Mouse (Mus musculus) forebrain, embryonic 11.5 days (tissue): ENCODE measurements at regions not wholly inside any gene's neighbourhood (a gene's known extent, or its start where the extent isn't known, plus 50 kb on each side); places are given as distances from the start of the nearest gene placed in this dataset.

Source experiments
- ATAC-seq: fragments of 200-750 bp; cut with Nextera tagmentation; replicated peaks from 2 replicates; pipeline ENCODE4 v1.8.0; 2017; ENCODE audit warnings: moderate TSS enrichment; ENCODE audit not compliant: low FRiP score
- DNase-seq: peaks from one replicate; pipeline ENCODE4 v3.0.0-alpha.2; 2017; ENCODE audit warnings: low spot score
- H3K27ac ChIP-seq: fragments of 300-500 bp; sonication (generic); 2 replicates; pipeline ENCODE4 v1.5.1; 2014; ENCODE audit warnings: low read depth, low read length
- H3K27me3 ChIP-seq: fragments of 300-500 bp; sonication (generic); 2 replicates; pipeline ENCODE4 v1.6.1; 2014; ENCODE audit warnings: mild to moderate bottlenecking, low read length, mixed read lengths; ENCODE audit not compliant: control insufficient read depth, insufficient read depth
- H3K36me3 ChIP-seq: fragments of 300-500 bp; sonication (generic); 2 replicates; pipeline ENCODE4 v1.6.1; 2014; ENCODE audit warnings: mild to moderate bottlenecking, low read length, moderate library complexity, mixed read lengths; ENCODE audit not compliant: control insufficient read depth, insufficient read depth
- H3K4me1 ChIP-seq: fragments of 300-500 bp; sonication (generic); replicated peaks from 2 replicates; pipeline ENCODE4 v1.6.1; 2014; ENCODE audit warnings: low read length, mixed read lengths; ENCODE audit not compliant: control insufficient read depth, insufficient read depth
- H3K4me2 ChIP-seq: fragments of 300-500 bp; sonication (generic); 2 replicates; pipeline ENCODE4 v1.6.1; 2014; ENCODE audit warnings: low read depth, mild to moderate bottlenecking, low read length, moderate library complexity, mixed read lengths; ENCODE audit not compliant: severe bottlenecking
- H3K4me3 ChIP-seq: fragments of 300-500 bp; sonication (generic); 2 replicates; pipeline ENCODE4 v1.5.1; 2014; ENCODE audit warnings: low read depth, low read length
- H3K9ac ChIP-seq: fragments of 300-500 bp; sonication (generic); 2 replicates; pipeline ENCODE4 v1.6.1; 2014; ENCODE audit warnings: low read length
- H3K9me3 ChIP-seq: fragments of 300-500 bp; sonication (generic); 2 replicates; pipeline ENCODE4 v1.6.1; 2016; ENCODE audit warnings: low read length, mixed read lengths; ENCODE audit not compliant: control insufficient read depth
- WGBS: fragments of 180-500 bp; shearing (Covaris S2); extraction: QIAGEN DNeasy Blood & Tissue Kit; methylation state at CpG from one replicate; pipeline ENCODE4 v1.1.7; 2014; 5-methylcytosine and 5-hydroxymethylcytosine counted together

DNA sequence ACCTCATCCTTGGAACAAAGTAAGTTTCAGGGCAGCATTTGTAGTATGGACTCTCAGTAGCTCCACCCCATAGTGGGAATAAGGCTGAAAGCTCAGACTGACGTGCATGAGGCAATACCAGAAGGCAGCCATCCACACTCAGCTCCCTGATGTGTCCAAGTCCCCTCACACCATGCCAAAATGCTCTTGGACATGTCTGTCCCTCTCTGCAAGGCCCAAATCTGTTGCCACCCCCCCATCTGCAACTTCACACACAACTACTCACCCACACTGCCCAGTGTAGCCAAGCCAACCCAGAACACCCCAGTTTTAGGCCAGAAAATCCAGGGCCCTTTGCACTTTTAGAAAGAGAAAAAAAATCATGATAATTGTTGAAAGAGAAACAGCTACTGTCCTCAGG lies 498.1 kb upstream of the Kdm8 start:
- Histone ChIP-seq H3K27ac (no peak overlapping the region), H3K4me3 (no peak overlapping the region), H3K4me2 (no peak overlapping the region), H3K9ac (no peak overlapping the region), H3K9me3 (no peaks in the 10 kb centered on the region; the same call in 1 of the 2 replicates), H3K4me1 (no peaks in the 10 kb centered on the region), H3K27me3 (no peaks in the 10 kb centered on the region), H3K36me3 (no peaks in the 10 kb centered on the region)
- no peak for DNase-seq
- no peak for ATAC-seq
- WGBS: 76% methylated on average over 1 of the region's 1 CpGs

GRCm38 (mm10) chr7:124957329-124957728 lies 487.1 kb upstream of the Kdm8 start:
- H3K27ac ChIP-seq: no peak overlapping the region
- H3K9me3 ChIP-seq: no peaks in the 10 kb centered on the region
- DNase-seq: no peak
- no peak overlapping the region for H3K9ac ChIP-seq
- H3K4me1 ChIP-seq: no peaks in the 10 kb centered on the region
- WGBS: 90% methylated on average over 6 of the region's 6 CpGs
- no peak overlapping the region for H3K4me3 ChIP-seq
- H3K27me3 ChIP-seq: no peaks in the 10 kb centered on the region
- no peaks in the 10 kb centered on the region for H3K36me3 ChIP-seq
- H3K4me2 ChIP-seq: no peak overlapping the region
- no peak for ATAC-seq

DNA sequence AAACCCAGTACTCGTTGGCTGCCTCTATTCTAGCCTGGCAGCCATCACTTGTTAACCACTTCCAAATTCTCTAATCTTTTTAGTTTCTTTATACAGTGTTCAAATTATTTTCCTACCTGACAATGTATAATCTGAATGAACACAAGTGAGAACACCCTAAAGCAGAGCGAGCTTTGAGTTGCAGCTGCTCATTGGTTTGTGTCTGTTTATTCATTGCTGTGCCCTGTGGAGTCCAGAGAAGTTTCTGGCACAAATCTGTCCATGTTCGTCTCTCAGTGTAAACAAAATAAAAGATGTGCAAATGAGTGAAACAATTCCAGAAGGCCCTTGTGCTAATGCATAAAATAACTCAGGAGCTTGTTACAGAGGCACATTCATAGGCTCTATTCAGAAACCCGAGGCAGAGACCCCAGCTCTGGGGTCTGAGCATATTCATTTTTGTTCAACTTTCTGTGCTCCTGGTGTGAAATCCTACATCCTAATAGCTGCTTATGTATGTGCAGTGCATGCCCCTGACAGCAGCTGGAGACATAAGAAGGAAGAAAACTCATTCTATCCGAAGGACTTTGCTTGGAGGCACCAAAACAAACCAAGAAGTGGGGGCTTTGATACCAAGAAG lies 469.5 kb upstream of the Kdm8 start:
- ATAC-seq: no peak
- DNase-seq: no peak
- 56% methylated on average over 5 of the region's 5 CpGs for WGBS

DNA sequence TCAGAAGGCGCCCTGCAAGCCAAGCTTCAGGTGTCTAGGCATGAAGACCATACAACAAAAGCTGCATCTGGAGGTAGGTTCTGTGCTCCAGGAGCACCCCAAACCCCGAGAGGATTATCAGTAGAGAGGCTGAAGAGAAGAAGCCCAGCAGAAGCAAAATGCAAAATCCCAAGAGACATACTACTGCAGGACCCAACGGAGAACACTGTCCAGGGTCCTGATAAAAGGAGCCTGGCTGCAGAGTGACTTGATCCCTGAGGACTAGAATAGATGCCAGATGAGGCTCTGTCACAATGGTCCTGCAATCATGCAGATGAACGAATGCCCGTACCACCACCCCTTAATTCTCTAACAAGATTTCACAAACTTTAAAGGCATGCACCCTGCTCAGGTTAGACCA lies 455.0 kb upstream of the Kdm8 start:
- Histone ChIP-seq H3K36me3 (no peaks in the 10 kb centered on the region), H3K4me3 (no peak overlapping the region), H3K9me3 (no peaks in the 10 kb centered on the region), H3K9ac (no peak overlapping the region), H3K27ac (no peak overlapping the region), H3K4me2 (no peak overlapping the region), H3K27me3 (no peaks in the 10 kb centered on the region), H3K4me1 (no peaks in the 10 kb centered on the region)
- DNase-seq (no peak), ATAC-seq (no peak)
- 73% methylated on average over 5 of the region's 5 CpGs for WGBS

More for the DNA sequence above, 469.5 kb upstream of the Kdm8 start:
- no peaks in the 10 kb centered on the region for H3K9me3 ChIP-seq
- H3K4me2 ChIP-seq: no peak overlapping the region
- H3K4me3 ChIP-seq: no peak overlapping the region
- no peaks in the 10 kb centered on the region for H3K36me3 ChIP-seq
- no peak overlapping the region for H3K27ac ChIP-seq
- no peaks in the 10 kb centered on the region for H3K4me1 ChIP-seq
- H3K9ac ChIP-seq: no peak overlapping the region
- H3K27me3 ChIP-seq: no peaks in the 10 kb centered on the region

DNA sequence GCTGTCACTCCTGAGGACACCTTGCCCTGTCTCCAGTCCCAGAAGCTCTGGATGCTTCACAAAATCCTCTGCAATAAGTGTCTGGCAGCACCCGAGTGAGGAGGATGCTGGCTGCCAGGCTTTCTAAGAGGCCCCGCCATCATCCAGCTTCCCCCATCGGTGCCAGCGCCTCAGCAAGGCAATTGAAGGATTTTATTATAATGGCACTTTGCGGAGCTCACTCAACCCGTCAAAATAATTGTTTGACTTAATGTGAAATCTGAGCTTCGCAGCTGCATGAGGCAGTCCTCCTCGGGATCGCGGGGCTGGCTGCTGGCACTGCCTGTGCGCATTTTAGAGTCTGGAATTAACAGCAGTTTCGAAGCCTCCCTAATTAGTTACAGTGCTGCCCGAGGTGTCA lies 453.8 kb upstream of the Kdm8 start:
- no peak overlapping the region for H3K4me2 ChIP-seq
- H3K4me3 ChIP-seq: no peak overlapping the region
- H3K9me3 ChIP-seq: no peaks in the 10 kb centered on the region
- 37% methylated on average over 13 of the region's 13 CpGs for WGBS
- H3K27me3 ChIP-seq: no peaks in the 10 kb centered on the region
- H3K4me1 ChIP-seq: no peaks in the 10 kb centered on the region
- ATAC-seq (no peak), DNase-seq (no peak)
- H3K36me3 ChIP-seq: no peaks in the 10 kb centered on the region
- H3K27ac ChIP-seq: no peak overlapping the region
- H3K9ac ChIP-seq: no peak overlapping the region

DNA sequence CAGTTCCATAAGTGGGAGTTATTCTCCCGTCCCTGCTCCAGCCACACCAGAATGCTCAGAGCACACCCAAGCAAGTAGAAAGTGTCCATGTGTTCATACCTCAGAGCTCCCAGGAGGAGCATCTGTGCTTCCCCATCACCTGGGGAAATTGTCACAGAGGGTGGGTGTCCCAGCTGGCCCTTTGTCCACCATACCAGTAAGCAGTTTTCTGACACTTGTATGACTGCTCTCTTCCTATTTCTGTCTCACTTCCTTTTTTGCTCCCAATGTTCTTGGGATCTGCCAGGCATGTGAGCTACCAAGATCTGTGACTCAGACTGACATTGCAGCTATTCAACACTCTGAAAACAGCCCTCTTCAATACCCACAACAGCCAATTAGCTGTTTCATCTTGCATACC lies 447.9 kb upstream of the Kdm8 start:
- 83% methylated on average over 1 of the region's 1 CpGs for WGBS
- H3K27me3 ChIP-seq: no peaks in the 10 kb centered on the region
- no peaks in the 10 kb centered on the region for H3K4me1 ChIP-seq
- H3K9ac ChIP-seq: no peak overlapping the region
- ATAC-seq (no peak), DNase-seq (no peak)
- H3K36me3 ChIP-seq: no peaks in the 10 kb centered on the region
- no peaks in the 10 kb centered on the region; the same call in 1 of the 2 replicates for H3K9me3 ChIP-seq
- no peak overlapping the region for H3K27ac ChIP-seq
- no peak overlapping the region for H3K4me2 ChIP-seq
- H3K4me3 ChIP-seq: no peak overlapping the region

DNA sequence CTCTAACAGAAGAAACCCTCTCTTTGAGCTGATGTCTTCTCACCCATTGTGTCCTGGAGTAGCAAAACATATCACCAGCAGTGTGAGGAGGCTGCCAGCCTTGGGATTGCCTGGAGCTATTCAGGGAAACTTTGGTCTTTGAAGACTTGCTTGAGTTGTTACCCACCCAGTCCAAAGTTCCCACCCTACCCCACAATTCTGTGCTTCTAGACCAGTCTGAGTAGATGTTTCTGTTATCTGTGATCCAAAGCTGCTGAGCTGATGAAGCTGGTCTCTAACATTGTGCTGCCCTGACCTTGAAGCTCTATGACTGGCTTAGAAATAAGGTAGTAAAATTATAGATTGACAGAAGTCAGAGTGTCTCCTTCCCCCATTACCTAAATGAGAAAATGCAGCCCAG lies 443.8 kb upstream of the Kdm8 start:
- Histone ChIP-seq H3K9ac (no peak overlapping the region), H3K4me2 (no peak overlapping the region)

GRCm38 (mm10) chr7:125005638-125006037 lies 438.8 kb upstream of the Kdm8 start:
- H3K36me3 ChIP-seq: no peaks in the 10 kb centered on the region
- no peaks in the 10 kb centered on the region for H3K4me1 ChIP-seq
- DNase-seq (no peak), ATAC-seq (no peak)
- 75% methylated on average over 3 of the region's 3 CpGs for WGBS
- no peak overlapping the region for H3K27ac ChIP-seq
- H3K9ac ChIP-seq: no peak overlapping the region
- no peaks in the 10 kb centered on the region for H3K27me3 ChIP-seq
- no peak overlapping the region for H3K4me3 ChIP-seq
- H3K9me3 ChIP-seq: no peaks in the 10 kb centered on the region
- H3K4me2 ChIP-seq: no peak overlapping the region

More for the DNA sequence above, 443.8 kb upstream of the Kdm8 start:
- Histone ChIP-seq H3K4me1 (no peaks in the 10 kb centered on the region), H3K27ac (no peak overlapping the region), H3K4me3 (no peak overlapping the region), H3K36me3 (no peaks in the 10 kb centered on the region), H3K9me3 (no peaks in the 10 kb centered on the region; the same call in 1 of the 2 replicates), H3K27me3 (no peaks in the 10 kb centered on the region)
- DNase-seq (no peak), ATAC-seq (no peak)

GRCm38 (mm10) chr7:125019259-125019658 lies 425.2 kb upstream of the Kdm8 start:
- Histone ChIP-seq H3K27ac (no peak overlapping the region), H3K36me3 (no peaks in the 10 kb centered on the region), H3K4me3 (no peak overlapping the region), H3K4me2 (no peak overlapping the region), H3K27me3 (no peaks in the 10 kb centered on the region), H3K9ac (no peak overlapping the region), H3K4me1 (no peaks in the 10 kb centered on the region), H3K9me3 (no peaks in the 10 kb centered on the region)
- ATAC-seq: no peak
- WGBS: 83% methylated on average over 1 of the region's 1 CpGs
- no peak for DNase-seq
